Mouse (Mus musculus): ENCODE results near the gene Gucy1b1. TPM values are rescaled to one million over a fixed set of nuclear protein-coding genes. Genes with fewer than 3 reads are reported as not detected.

The Gucy1b1 gene
- polyA plus RNA-seq, 1 experiment from 2014 or later, result 10.7 TPM

GRCm38 (mm10) chr3:82067830-82068229 lies 6.7 kb downstream of the Gucy1b1 start:
- ATAC-seq (ENCODE audit: low FRiP score), result no peak
- WGBS, result 94% methylated on average over 5 of the region's 5 CpGs

GRCm38 (mm10) chr3:82061402-82062180 lies 12.9 kb downstream of the Gucy1b1 start:
- H3K4me2 ChIP-seq (replicated peaks; ENCODE audit: low read depth, low read length), result no peak overlapping the region
- no peak overlapping the region for H3K27ac ChIP-seq (ENCODE audit: low read depth, low read length)
- no peak overlapping the region for H3K4me3 ChIP-seq (ENCODE audit: low read depth, low read length)
- no peaks in the 10 kb centered on the region for H3K4me1 ChIP-seq (replicated peaks; ENCODE audit: control insufficient read depth, insufficient read depth, low read length)
- no peaks in the 10 kb centered on the region for H3K36me3 ChIP-seq (ENCODE audit: control insufficient read depth, insufficient read depth, low read length)
- DNase-seq (ENCODE audit: low spot score) (no peak), ATAC-seq (ENCODE audit: low FRiP score) (no peak)
- no peaks in the 10 kb centered on the region for H3K9me3 ChIP-seq (ENCODE audit: control insufficient read depth, low read length)
- peaks cover 2% of the 10 kb centered on the region; the same call in 1 of the 2 replicates for H3K27me3 ChIP-seq (ENCODE audit: control insufficient read depth, insufficient read depth, low read length)
- no peak overlapping the region for H3K9ac ChIP-seq (ENCODE audit: low read depth, low read length)
- 43% methylated on average over 9 of the region's 9 CpGs for WGBS

More at GRCm38 (mm10) chr3:82067830-82068229, 6.7 kb downstream of the Gucy1b1 start:
- peaks cover 2% of the 10 kb centered on the region; the same call in 1 of the 2 replicates for H3K27me3 ChIP-seq (ENCODE audit: control insufficient read depth, insufficient read depth, low read length)
- no peak overlapping the region for H3K4me2 ChIP-seq (replicated peaks; ENCODE audit: low read depth, low read length)
- H3K4me3 ChIP-seq (ENCODE audit: low read depth, low read length), result no peak overlapping the region
- H3K27ac ChIP-seq (ENCODE audit: low read depth, low read length), result no peak overlapping the region
- no peaks in the 10 kb centered on the region for H3K9me3 ChIP-seq (ENCODE audit: control insufficient read depth, low read length)
- no peaks in the 10 kb centered on the region for H3K36me3 ChIP-seq (ENCODE audit: control insufficient read depth, insufficient read depth, low read length)
- DNase-seq (ENCODE audit: low spot score), result no peak
- H3K9ac ChIP-seq (ENCODE audit: low read depth, low read length), result no peak overlapping the region
- no peaks in the 10 kb centered on the region for H3K4me1 ChIP-seq (replicated peaks; ENCODE audit: control insufficient read depth, insufficient read depth, low read length)

GRCm38 (mm10) chr3:82057201-82057600 lies 17.3 kb downstream of the Gucy1b1 start:
- no peak overlapping the region for H3K4me2 ChIP-seq (replicated peaks; ENCODE audit: low read depth, low read length)
- H3K9me3 ChIP-seq (ENCODE audit: control insufficient read depth, low read length), result no peaks in the 10 kb centered on the region
- ATAC-seq (ENCODE audit: low FRiP score) (no peak), DNase-seq (ENCODE audit: low spot score) (no peak)
- H3K27ac ChIP-seq (ENCODE audit: low read depth, low read length), result no peak overlapping the region
- H3K4me3 ChIP-seq (ENCODE audit: low read depth, low read length), result no peak overlapping the region
- no peak overlapping the region for H3K9ac ChIP-seq (ENCODE audit: low read depth, low read length)
- 70% methylated on average over 5 of the region's 5 CpGs for WGBS
- H3K27me3 ChIP-seq (ENCODE audit: control insufficient read depth, insufficient read depth, low read length), result no peaks in the 10 kb centered on the region
- no peaks in the 10 kb centered on the region for H3K4me1 ChIP-seq (replicated peaks; ENCODE audit: control insufficient read depth, insufficient read depth, low read length)
- H3K36me3 ChIP-seq (ENCODE audit: control insufficient read depth, insufficient read depth, low read length), result no peaks in the 10 kb centered on the region

- Histone ChIP-seq H3K27ac (ENCODE audit: low read depth, low read length) (no peak overlapping the region), H3K4me2 (replicated peaks; ENCODE audit: low read depth, low read length) (no peak overlapping the region), H3K27me3 (ENCODE audit: control insufficient read depth, insufficient read depth, low read length) (no peaks in the 10 kb centered on the region), H3K9ac (ENCODE audit: low read depth, low read length) (no peak overlapping the region), H3K4me3 (ENCODE audit: low read depth, low read length) (no peak overlapping the region), H3K9me3 (ENCODE audit: control insufficient read depth, low read length) (no peaks in the 10 kb centered on the region), H3K4me1 (replicated peaks; ENCODE audit: control insufficient read depth, insufficient read depth, low read length) (no peaks in the 10 kb centered on the region), H3K36me3 (ENCODE audit: control insufficient read depth, insufficient read depth, low read length) (no peaks in the 10 kb centered on the region)
- no peak for DNase-seq (ENCODE audit: low spot score)
- no peak for ATAC-seq (ENCODE audit: low FRiP score)
- WGBS, result 69% methylated on average over 5 of the region's 5 CpGs
Observed at GRCm38 (mm10) chr3:82054283-82054974, 20.1 kb downstream of the Gucy1b1 start.

- 52% methylated on average over 2 of the region's 2 CpGs for WGBS
- Histone ChIP-seq H3K4me1 (replicated peaks; ENCODE audit: control insufficient read depth, insufficient read depth, low read length) (no peaks in the 10 kb centered on the region), H3K4me2 (replicated peaks; ENCODE audit: low read depth, low read length) (no peak overlapping the region), H3K9ac (ENCODE audit: low read depth, low read length) (no peak overlapping the region), H3K4me3 (ENCODE audit: low read depth, low read length) (no peak overlapping the region), H3K27ac (ENCODE audit: low read depth, low read length) (no peak overlapping the region), H3K27me3 (ENCODE audit: control insufficient read depth, insufficient read depth, low read length) (no peaks in the 10 kb centered on the region), H3K9me3 (ENCODE audit: control insufficient read depth, low read length) (no peaks in the 10 kb centered on the region), H3K36me3 (ENCODE audit: control insufficient read depth, insufficient read depth, low read length) (no peaks in the 10 kb centered on the region)
- DNase-seq (ENCODE audit: low spot score) (no peak), ATAC-seq (ENCODE audit: low FRiP score) (no peak)
Observed at GRCm38 (mm10) chr3:82052029-82052428, 22.5 kb downstream of the Gucy1b1 start.

- Histone ChIP-seq H3K27me3 (ENCODE audit: control insufficient read depth, insufficient read depth, low read length) (no peaks in the 10 kb centered on the region), H3K9ac (ENCODE audit: low read depth, low read length) (no peak overlapping the region), H3K4me2 (replicated peaks; ENCODE audit: low read depth, low read length) (no peak overlapping the region), H3K36me3 (ENCODE audit: control insufficient read depth, insufficient read depth, low read length) (no peaks in the 10 kb centered on the region), H3K4me3 (ENCODE audit: low read depth, low read length) (no peak overlapping the region), H3K27ac (ENCODE audit: low read depth, low read length) (no peak overlapping the region), H3K4me1 (replicated peaks; ENCODE audit: control insufficient read depth, insufficient read depth, low read length) (no peaks in the 10 kb centered on the region), H3K9me3 (ENCODE audit: control insufficient read depth, low read length) (no peaks in the 10 kb centered on the region)
- no peak for ATAC-seq (ENCODE audit: low FRiP score)
- DNase-seq (ENCODE audit: low spot score), result no peak
Observed at GRCm38 (mm10) chr3:82051468-82051867, 23.0 kb downstream of the Gucy1b1 start.

- DNase-seq (ENCODE audit: low spot score) (peak; percentile 31), ATAC-seq (ENCODE audit: low FRiP score) (no peak)
- Histone ChIP-seq H3K9ac (ENCODE audit: low read depth, low read length) (no peak overlapping the region), H3K27me3 (ENCODE audit: control insufficient read depth, insufficient read depth, low read length) (no peaks in the 10 kb centered on the region), H3K4me3 (ENCODE audit: low read depth, low read length) (no peak overlapping the region), H3K4me1 (replicated peaks; ENCODE audit: control insufficient read depth, insufficient read depth, low read length) (no peaks in the 10 kb centered on the region), H3K4me2 (replicated peaks; ENCODE audit: low read depth, low read length) (no peak overlapping the region), H3K9me3 (ENCODE audit: control insufficient read depth, low read length) (no peaks in the 10 kb centered on the region), H3K27ac (ENCODE audit: low read depth, low read length) (no peak overlapping the region), H3K36me3 (ENCODE audit: control insufficient read depth, insufficient read depth, low read length) (no peaks in the 10 kb centered on the region)
- 65% methylated on average over 7 of the region's 7 CpGs for WGBS
Observed at GRCm38 (mm10) chr3:82048681-82049080, 25.8 kb downstream of the Gucy1b1 start.

GRCm38 (mm10) chr3:82048078-82048477 lies 26.4 kb downstream of the Gucy1b1 start:
- no peaks in the 10 kb centered on the region for H3K9me3 ChIP-seq (ENCODE audit: control insufficient read depth, low read length)
- no peaks in the 10 kb centered on the region for H3K27me3 ChIP-seq (ENCODE audit: control insufficient read depth, insufficient read depth, low read length)
- peak; percentile 46 for ATAC-seq (ENCODE audit: low FRiP score)
- no peak overlapping the region for H3K9ac ChIP-seq (ENCODE audit: low read depth, low read length)
- peak; percentile 32 for DNase-seq (ENCODE audit: low spot score)
- H3K4me3 ChIP-seq (ENCODE audit: low read depth, low read length), result no peak overlapping the region
- WGBS, result 70% methylated on average over 4 of the region's 4 CpGs
- H3K4me2 ChIP-seq (replicated peaks; ENCODE audit: low read depth, low read length), result no peak overlapping the region
- no peak overlapping the region for H3K27ac ChIP-seq (ENCODE audit: low read depth, low read length)
- H3K4me1 ChIP-seq (replicated peaks; ENCODE audit: control insufficient read depth, insufficient read depth, low read length), result no peaks in the 10 kb centered on the region
- no peaks in the 10 kb centered on the region for H3K36me3 ChIP-seq (ENCODE audit: control insufficient read depth, insufficient read depth, low read length)

Data from hindbrain, embryonic 11.5 days (tissue).